ENCODE assay signal across 9 mouse cellular contexts in the genomic region with DNA sequence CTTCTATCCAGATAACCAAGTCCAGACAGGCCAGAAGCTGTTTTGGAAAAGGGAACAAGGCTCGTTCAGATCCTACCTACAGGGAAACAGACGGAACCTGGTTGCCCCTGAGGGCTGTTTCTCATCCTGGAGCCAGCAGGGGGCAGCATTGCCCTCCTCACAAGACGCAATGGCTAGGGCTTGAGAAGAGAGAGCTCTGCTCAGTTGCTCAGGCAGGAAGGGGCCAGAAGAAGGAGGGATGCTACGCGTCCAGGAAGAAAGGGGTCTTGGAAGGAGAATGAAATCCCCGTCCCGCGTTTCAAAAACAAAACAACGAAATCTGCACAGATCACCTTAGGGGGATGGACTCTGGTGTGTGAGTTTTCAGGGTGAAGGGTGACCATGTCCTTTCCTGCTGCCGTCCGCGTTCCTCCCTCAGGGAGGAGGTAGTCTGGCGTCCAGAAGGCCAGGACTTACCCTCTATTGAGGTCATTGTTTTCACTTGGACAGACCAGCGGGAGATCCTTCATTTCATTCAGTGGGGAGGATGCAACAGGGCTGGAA. TPM values are rescaled to one million over a fixed set of nuclear protein-coding genes. Genes with fewer than 3 reads are reported as not detected.
A peak's percentile ranks its signal among the peaks of the same experiment; 100 is the strongest.
DNase-seq lines count a peak whose midpoint lies in the region; ATAC-seq and TF ChIP-seq lines count a peak whose summit lies in the region.
"Had no signal": no experiment of that assay in that cellular context is flagged by ENCODE, and none has a peak within 500 bp of the region (broad histone marks: within the 10 kb centered on the region; RNA-seq: fewer than 3 reads in every experiment).

No protein-coding gene starts in this region.

- DNase-seq in ES-CJ7 (ENCODE audit: low read depth, low spot score), result peak; percentile 92
- DNase-seq in cerebellum, adult 11 months, result peak; percentile 73
- DNase-seq in heart, postnatal 14 days, result peak; percentile 82 to 89
- DNase-seq in large intestine, adult 2 months (ENCODE audit: low read depth, low spot score), result peak; percentile 76
- DNase-seq in lung, embryonic 14.5 days, result peak; percentile 97
- peak; percentile 49 to 61 for DNase-seq in thymus, adult 18-20 months

- no peaks in the 10 kb centered on the region; the same call in 1 of the 2 replicates for H3K4me1 ChIP-seq in forebrain, embryonic 15.5 days
- no peaks in the 10 kb centered on the region for H3K4me1 ChIP-seq in lung, embryonic 14.5 days (ENCODE audit: insufficient read depth)
- H3K4me1 ChIP-seq in olfactory bulb, adult 2 months (ENCODE audit: control insufficient read depth, insufficient read depth, low read length), result peaks cover 9% of the 10 kb centered on the region; the same call in 1 of the 2 replicates

- TF ChIP-seq CTCF in lung, embryonic 14.5 days (IDR thresholded peaks at IDR 0.05; ENCODE audit: low read depth), result peak; percentile 98
- peak; percentile 93 for TF ChIP-seq CTCF in olfactory bulb, adult 2 months (IDR thresholded peaks at IDR 0.05; ENCODE audit: insufficient read depth, low read depth, low read length)

- H3K27me3 ChIP-seq in forebrain, embryonic 15.5 days, result no peaks in the 10 kb centered on the region
- no peaks in the 10 kb centered on the region for H3K27me3 ChIP-seq in lung, embryonic 14.5 days (ENCODE audit: insufficient read depth, low read length)

- no peak overlapping the region for H3K4me3 ChIP-seq in forebrain, embryonic 15.5 days
- H3K4me3 ChIP-seq in lung, embryonic 14.5 days (ENCODE audit: low read depth, low read length), result no peak overlapping the region
- H3K4me3 ChIP-seq in olfactory bulb, adult 2 months (ENCODE audit: insufficient read depth, low read depth, low read length), result no peak overlapping the region; the same call in 1 of the 2 replicates

- 12% methylated on average over 14 of the region's 14 CpGs for WGBS in forebrain, embryonic 15.5 days
- 19% methylated on average over 14 of the region's 14 CpGs for WGBS in large intestine, adult 2 months
- WGBS in lung, embryonic 14.5 days, result 11% methylated on average over 14 of the region's 14 CpGs
- 10% methylated on average over 14 of the region's 14 CpGs for WGBS in olfactory bulb, adult 2 months

- no peak overlapping the region for H3K27ac ChIP-seq in forebrain, embryonic 15.5 days (replicated peaks)
- peak overlapping the region; percentile 93; the same call in 1 of the 2 replicates for H3K27ac ChIP-seq in lung, embryonic 14.5 days (ENCODE audit: low read depth)
- H3K27ac ChIP-seq in olfactory bulb, adult 2 months (ENCODE audit: insufficient read depth, low read depth, low read length), result no peak overlapping the region
- H3K27ac ChIP-seq: macrophage had no signal

- intact Hi-C loops in heart, postnatal 14 days (cut with DNase I), result loop anchor here (2.0 kb wide), 2 partner anchors 320 to 512 kb away; no protein-coding TSS in a partner anchor

- H3K9ac ChIP-seq in forebrain, embryonic 15.5 days (replicated peaks), result no peak overlapping the region
- H3K9ac ChIP-seq in lung, embryonic 14.5 days, result no peak overlapping the region

- H3K9me3 ChIP-seq in forebrain, embryonic 15.5 days, result no peaks in the 10 kb centered on the region
- H3K9me3 ChIP-seq in lung, embryonic 14.5 days (ENCODE audit: low read depth, low read length), result no peaks in the 10 kb centered on the region; the same call in 1 of the 2 replicates

- TF ChIP-seq POLR2A in olfactory bulb, adult 2 months (IDR thresholded peaks at IDR 0.05; ENCODE audit: insufficient read depth, low read depth, low read length), result no peak

- no peaks in the 10 kb centered on the region for H3K36me3 ChIP-seq in forebrain, embryonic 15.5 days
- no peaks in the 10 kb centered on the region for H3K36me3 ChIP-seq in lung, embryonic 14.5 days (ENCODE audit: insufficient read depth)

- H3K4me2 ChIP-seq in forebrain, embryonic 15.5 days (replicated peaks), result no peak overlapping the region; the same call in 1 of the 2 replicates
- H3K4me2 ChIP-seq in lung, embryonic 14.5 days, result peak overlapping the region; percentile 32

- peak; percentile 73 for ATAC-seq in forebrain, embryonic 15.5 days (replicated peaks)
- peak; percentile 82 for ATAC-seq in lung, embryonic 14.5 days (ENCODE audit: insufficient read depth)

RNA-seq across cellular contexts. Expression of gene Haao, which starts 25.1 kb away (rescaled TPM):
- 0.13 TPM in 1 of 2 replicates, not detected in the other for polyA plus RNA-seq in forebrain, embryonic 15.5 days (2015; fragmentation: Nextera tagmentation; extraction: Ambion mirVana)
- total RNA-seq in heart, postnatal 14 days (2021), result not detected
- polyA plus RNA-seq in large intestine, adult 2 months (2012; rRNA removed), result 4.3 and 5.2 TPM in 2 replicates
- polyA plus RNA-seq in lung, embryonic 14.5 days (2014; fragmentation: Nextera tagmentation; extraction: Ambion mirVana), result 0.21 TPM in 1 of 2 replicates, not detected in the other
- not detected in 2 replicates for polyA plus RNA-seq in olfactory bulb, adult 2 months (2012; ENCODE audit: insufficient read depth, insufficient read length, low replicate concordance, missing spikeins)
